Mouse (Mus musculus): ENCODE results near the gene Peli3. TPM values are rescaled to one million over a fixed set of nuclear protein-coding genes. Genes with fewer than 3 reads are reported as not detected.
"Not testable (repeated sequence)": the region's sequence is repeated elsewhere in the genome, so short reads cannot be mapped to it uniquely, and the experiment has no call there.

The Peli3 gene
- polyA plus RNA-seq, 1 experiment from 2014 or later = 1.6 TPM

DNA sequence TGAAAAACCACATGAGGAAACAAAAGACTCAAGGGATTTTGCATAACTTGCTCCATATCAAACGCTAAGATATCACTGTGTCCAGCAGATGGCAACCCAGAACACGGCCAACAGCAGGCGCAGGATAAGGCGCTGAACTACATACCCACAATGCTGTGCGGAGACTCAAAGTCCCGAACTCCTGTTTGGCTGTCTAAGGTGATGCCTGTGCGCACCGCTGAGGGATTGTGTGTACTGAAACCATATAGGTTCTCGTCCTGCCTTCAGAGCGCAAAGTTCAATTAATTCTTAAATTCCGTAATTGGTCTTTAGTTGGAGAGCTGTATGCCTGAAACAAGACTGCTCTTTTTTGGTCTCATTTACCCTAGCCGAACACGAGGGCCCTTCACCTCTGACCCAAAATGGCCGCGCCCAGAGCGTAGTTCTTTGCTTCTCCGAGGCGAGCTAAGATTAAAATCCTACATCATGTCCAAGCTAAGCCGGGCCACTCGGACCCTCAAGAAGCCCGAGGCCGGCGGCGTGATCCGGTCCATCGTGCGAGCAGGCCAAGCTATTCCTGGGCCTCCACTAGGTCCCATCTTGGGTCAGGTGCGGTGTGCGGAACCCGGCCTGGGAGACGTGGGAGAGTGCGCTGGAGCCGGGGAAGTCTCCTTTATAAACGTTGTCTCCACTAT, 19.1 kb upstream of the Peli3 start, which contains the start of gene Mrpl11:
Gene Mrpl11, plus strand, starts transcription at position 220 of the 674 bp plus-strand sequence.
- H3K4me2 ChIP-seq (ENCODE audit: low read depth, severe bottlenecking) = peak within 1 kb of the TSS; percentile 67
- peak within 1 kb of the TSS; percentile 85 for H3K9ac ChIP-seq (ENCODE audit: low read length)
- peak within 1 kb of the TSS; percentile 89 for H3K4me3 ChIP-seq (ENCODE audit: low read depth, low read length)
- ATAC-seq (ENCODE audit: insufficient number of reproducible peaks, low FRiP score, low TSS enrichment, low read depth) = peak; percentile 93
- WGBS = under 1% methylated on average over 34 of the region's 34 CpGs
- DNase-seq (ENCODE audit: low spot score) = peak; percentile 93
- peaks cover 4% of the 10 kb centered on the region; the same call in 1 of the 2 replicates for H3K4me1 ChIP-seq (ENCODE audit: control insufficient read depth, insufficient read depth, low read length)
- peaks cover 3% of the 10 kb centered on the region; the same call in 1 of the 2 replicates for H3K9me3 ChIP-seq (ENCODE audit: control insufficient read depth, low read length)
- H3K36me3 ChIP-seq (ENCODE audit: control insufficient read depth, insufficient read depth, low read length) = peaks cover 10% of the 10 kb centered on the region; the same call in 1 of the 2 replicates
- peak within 1 kb of the TSS; percentile 68 for H3K27ac ChIP-seq (replicated peaks; ENCODE audit: low read depth, low read length)
- no peaks in the 10 kb centered on the region for H3K27me3 ChIP-seq (ENCODE audit: control insufficient read depth, insufficient read depth, low read length)

DNA sequence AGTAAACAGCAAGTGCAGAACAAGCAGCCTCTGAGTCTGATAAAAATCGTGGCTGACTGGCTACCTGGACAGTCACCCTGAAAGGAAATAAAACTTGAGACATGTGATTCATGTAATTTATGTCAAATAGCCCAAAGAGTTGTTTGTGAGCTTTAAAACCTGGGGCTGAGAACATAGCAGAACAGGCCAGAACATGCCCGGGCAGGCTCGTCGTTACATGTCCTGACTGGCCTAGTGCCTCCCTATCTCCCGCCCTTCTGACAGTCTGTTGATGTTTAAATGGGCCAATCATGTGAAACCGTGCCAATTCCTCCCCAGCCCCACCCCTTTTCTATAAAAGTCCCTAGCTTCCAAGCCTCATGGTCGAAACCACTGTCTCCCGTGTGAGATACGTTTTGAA, 5.7 kb upstream of the Peli3 start:
- ATAC-seq (ENCODE audit: insufficient number of reproducible peaks, low FRiP score, low TSS enrichment, low read depth); H3K27me3 ChIP-seq (ENCODE audit: control insufficient read depth, insufficient read depth, low read length): not testable (repeated sequence)
- WGBS = 84% methylated on average over 9 of the region's 9 CpGs

DNA sequence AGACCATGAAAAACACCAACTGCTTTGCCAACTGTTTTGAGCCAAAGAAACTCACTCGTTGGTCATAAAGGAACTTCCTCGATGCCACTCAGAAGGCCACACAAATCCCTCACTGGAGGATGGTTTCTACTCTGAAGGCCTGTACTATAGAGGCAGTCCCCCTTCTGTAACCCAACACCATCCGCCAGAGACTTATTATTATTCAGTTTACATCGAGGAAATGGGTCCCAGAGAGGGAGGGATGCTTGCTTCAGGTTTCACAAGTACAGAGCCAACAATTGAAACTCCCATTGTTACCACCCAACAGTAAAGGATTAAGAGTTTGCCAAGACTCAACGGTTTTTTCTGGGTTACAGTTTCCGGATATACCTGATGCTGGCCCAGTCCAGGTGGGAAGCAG, 2.6 kb upstream of the Peli3 start:
- H3K4me2 ChIP-seq (ENCODE audit: low read depth, severe bottlenecking) = no peak overlapping the region
- no peak overlapping the region for H3K4me3 ChIP-seq (ENCODE audit: low read depth, low read length)
- H3K9me3 ChIP-seq (ENCODE audit: control insufficient read depth, low read length) = no peaks in the 10 kb centered on the region
- no peak overlapping the region for H3K27ac ChIP-seq (replicated peaks; ENCODE audit: low read depth, low read length)
- DNase-seq (ENCODE audit: low spot score) = no peak
- H3K36me3 ChIP-seq (ENCODE audit: control insufficient read depth, insufficient read depth, low read length) = no peaks in the 10 kb centered on the region
- H3K4me1 ChIP-seq (ENCODE audit: control insufficient read depth, insufficient read depth, low read length) = peaks cover 10% of the 10 kb centered on the region; the same call in 1 of the 2 replicates
- WGBS = 48% methylated on average over 6 of the region's 6 CpGs
- no peak for ATAC-seq (ENCODE audit: insufficient number of reproducible peaks, low FRiP score, low TSS enrichment, low read depth)
- 0 out of 2 replicates have a peak, but pooled peaks cover 4% of the 10 kb centered on the region for H3K27me3 ChIP-seq (ENCODE audit: control insufficient read depth, insufficient read depth, low read length)
- no peak overlapping the region for H3K9ac ChIP-seq (ENCODE audit: low read length)

More for the DNA sequence above, 5.7 kb upstream of the Peli3 start:
- H3K9ac ChIP-seq (ENCODE audit: low read length); H3K4me1 ChIP-seq (ENCODE audit: control insufficient read depth, insufficient read depth, low read length); H3K4me3 ChIP-seq (ENCODE audit: low read depth, low read length); H3K27ac ChIP-seq (replicated peaks; ENCODE audit: low read depth, low read length); H3K4me2 ChIP-seq (ENCODE audit: low read depth, severe bottlenecking); H3K36me3 ChIP-seq (ENCODE audit: control insufficient read depth, insufficient read depth, low read length); H3K9me3 ChIP-seq (ENCODE audit: control insufficient read depth, low read length); DNase-seq (ENCODE audit: low spot score): not testable (repeated sequence)

DNA sequence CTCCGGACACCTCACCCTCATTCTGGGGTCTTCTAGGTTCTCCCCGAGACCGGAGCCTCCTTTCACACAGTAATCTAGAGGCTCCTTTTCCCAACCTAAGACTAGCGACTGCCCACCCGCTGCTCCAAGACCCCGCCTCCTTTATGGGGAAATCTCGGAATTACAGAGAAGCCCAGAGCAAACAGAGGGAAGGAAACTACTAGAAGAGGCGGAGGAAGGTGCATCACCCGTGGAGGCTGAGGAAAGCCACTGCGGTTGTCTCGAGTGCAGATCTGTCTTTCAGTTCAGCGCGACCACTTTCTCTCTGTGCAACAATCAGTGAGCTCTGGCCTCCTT, 294 bp upstream of the Peli3 start:
- H3K27ac ChIP-seq (replicated peaks; ENCODE audit: low read depth, low read length) = no peak overlapping the region

DNA sequence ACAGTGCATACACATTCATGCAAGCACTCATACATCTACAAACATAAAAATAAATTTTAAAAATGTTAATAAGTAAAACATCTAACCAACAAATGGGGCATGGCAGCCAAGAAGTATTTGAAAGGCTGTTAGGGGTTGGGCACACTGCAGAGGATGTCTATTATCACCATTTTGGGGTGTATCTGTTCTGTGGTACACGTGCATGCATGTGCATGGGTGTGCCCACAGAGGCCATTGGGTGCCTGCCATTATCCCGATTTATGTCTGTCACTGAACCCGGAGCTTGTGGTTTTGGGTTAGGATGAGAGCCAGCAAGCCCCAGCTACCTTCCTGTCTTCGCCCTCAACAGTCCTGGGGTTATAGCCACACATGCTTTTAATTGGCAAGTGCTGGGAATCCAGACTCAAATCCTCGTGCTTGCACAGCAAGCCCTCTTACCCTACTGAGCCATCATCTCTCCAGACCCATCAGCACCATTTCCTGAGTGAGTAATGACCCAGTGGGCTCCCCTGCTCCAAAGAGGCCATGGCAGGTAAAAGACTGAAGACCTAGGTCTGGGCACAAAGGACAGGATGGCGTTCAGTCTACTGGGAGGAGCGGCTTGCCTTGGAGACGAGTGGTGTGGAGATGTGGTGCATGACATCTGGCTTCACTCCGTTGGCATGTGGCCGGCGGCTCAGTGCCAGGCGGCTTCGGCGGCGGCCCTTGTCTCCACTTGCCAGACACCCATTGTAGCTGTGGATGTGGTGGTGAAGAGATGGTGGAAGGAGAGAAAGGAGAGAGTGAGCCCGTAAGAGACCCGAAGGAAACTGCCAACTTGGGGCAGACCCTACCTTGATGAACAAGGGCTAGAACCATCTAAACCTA, 5.2 kb downstream of the Peli3 start:
- ATAC-seq (ENCODE audit: insufficient number of reproducible peaks, low FRiP score, low TSS enrichment, low read depth) (no peak), DNase-seq (ENCODE audit: low spot score) (no peak)
- H3K9ac ChIP-seq (ENCODE audit: low read length) = no peak overlapping the region
- WGBS = 82% methylated on average over 17 of the region's 17 CpGs
- H3K27ac ChIP-seq (replicated peaks; ENCODE audit: low read depth, low read length) = no peak overlapping the region
- H3K27me3 ChIP-seq (ENCODE audit: control insufficient read depth, insufficient read depth, low read length) = 0 out of 2 replicates have a peak, but pooled peaks cover 4% of the 10 kb centered on the region
- no peak overlapping the region for H3K4me3 ChIP-seq (ENCODE audit: low read depth, low read length)
- H3K36me3 ChIP-seq (ENCODE audit: control insufficient read depth, insufficient read depth, low read length) = no peaks in the 10 kb centered on the region
- H3K4me2 ChIP-seq (ENCODE audit: low read depth, severe bottlenecking) = no peak overlapping the region
- peaks cover 6% of the 10 kb centered on the region; the same call in 1 of the 2 replicates for H3K4me1 ChIP-seq (ENCODE audit: control insufficient read depth, insufficient read depth, low read length)
- H3K9me3 ChIP-seq (ENCODE audit: control insufficient read depth, low read length) = no peaks in the 10 kb centered on the region

More for the DNA sequence above, 294 bp upstream of the Peli3 start:
- H3K4me1 ChIP-seq (ENCODE audit: control insufficient read depth, insufficient read depth, low read length) = peaks cover 10% of the 10 kb centered on the region; the same call in 1 of the 2 replicates
- no peak overlapping the region for H3K9ac ChIP-seq (ENCODE audit: low read length)
- 8% methylated on average over 13 of the region's 13 CpGs for WGBS
- 0 out of 2 replicates have a peak, but pooled peaks cover 4% of the 10 kb centered on the region for H3K27me3 ChIP-seq (ENCODE audit: control insufficient read depth, insufficient read depth, low read length)
- peak overlapping the region; percentile 94 for H3K4me2 ChIP-seq (ENCODE audit: low read depth, severe bottlenecking)
- no peak for ATAC-seq (ENCODE audit: insufficient number of reproducible peaks, low FRiP score, low TSS enrichment, low read depth)
- H3K36me3 ChIP-seq (ENCODE audit: control insufficient read depth, insufficient read depth, low read length) = no peaks in the 10 kb centered on the region
- no peaks in the 10 kb centered on the region for H3K9me3 ChIP-seq (ENCODE audit: control insufficient read depth, low read length)
- H3K4me3 ChIP-seq (ENCODE audit: low read depth, low read length) = peak overlapping the region; percentile 67
- no peak for DNase-seq (ENCODE audit: low spot score)

DNA sequence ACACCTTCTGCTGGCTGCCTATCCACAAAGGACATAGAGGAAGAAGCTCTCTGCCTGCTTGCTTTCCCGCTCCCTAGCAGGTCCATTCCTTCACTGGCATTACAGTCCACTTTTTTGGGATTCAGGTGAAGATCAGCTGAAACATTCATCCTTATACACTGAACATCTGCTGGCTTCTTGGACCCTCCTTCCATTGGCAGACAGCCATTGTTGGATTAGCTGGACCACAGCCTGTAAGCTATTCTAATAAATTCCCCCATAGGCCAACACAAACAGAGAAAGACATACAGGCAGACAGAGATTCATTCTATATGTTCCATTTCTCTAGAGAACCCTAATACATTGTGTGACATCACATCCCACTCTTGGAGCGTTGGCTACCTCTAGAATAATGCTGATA, 6.0 kb downstream of the Peli3 start:
- Histone ChIP-seq H3K27ac (replicated peaks; ENCODE audit: low read depth, low read length) (no peak overlapping the region), H3K4me1 (ENCODE audit: control insufficient read depth, insufficient read depth, low read length) (no peaks in the 10 kb centered on the region), H3K4me3 (ENCODE audit: low read depth, low read length) (no peak overlapping the region), H3K9ac (ENCODE audit: low read length) (no peak overlapping the region), H3K4me2 (ENCODE audit: low read depth, severe bottlenecking) (no peak overlapping the region), H3K27me3 (ENCODE audit: control insufficient read depth, insufficient read depth, low read length) (no peaks in the 10 kb centered on the region), H3K9me3 (ENCODE audit: control insufficient read depth, low read length) (no peaks in the 10 kb centered on the region), H3K36me3 (ENCODE audit: control insufficient read depth, insufficient read depth, low read length) (no peaks in the 10 kb centered on the region)
- no peak for DNase-seq (ENCODE audit: low spot score)
- no peak for ATAC-seq (ENCODE audit: insufficient number of reproducible peaks, low FRiP score, low TSS enrichment, low read depth)
- WGBS = 94% methylated on average over 2 of the region's 2 CpGs

DNA sequence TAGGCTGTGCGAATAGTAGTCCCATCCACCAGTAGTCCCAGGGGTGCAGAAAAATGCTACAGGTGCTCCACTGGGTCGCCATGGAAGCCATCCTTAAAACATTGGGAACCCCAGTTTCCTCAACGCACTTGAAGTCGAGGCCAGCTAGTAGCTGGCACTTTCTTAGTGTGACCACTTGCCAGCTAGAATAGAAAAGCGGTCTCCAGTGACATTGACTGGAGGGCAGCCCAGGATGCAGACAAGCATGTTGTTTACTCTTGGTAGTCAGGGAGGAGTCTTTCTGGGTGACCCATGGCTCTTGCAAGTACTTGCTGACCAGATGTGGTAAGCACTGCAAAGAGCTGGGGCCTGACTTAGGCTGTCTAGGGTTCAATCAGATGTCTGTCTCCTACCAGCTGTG, 14.1 kb downstream of the Peli3 start:
- Histone ChIP-seq H3K27me3 (ENCODE audit: control insufficient read depth, insufficient read depth, low read length) (no peaks in the 10 kb centered on the region), H3K4me3 (ENCODE audit: low read depth, low read length) (peak overlapping the region; percentile 50), H3K27ac (replicated peaks; ENCODE audit: low read depth, low read length) (no peak overlapping the region; the same call in 1 of the 2 replicates), H3K4me1 (ENCODE audit: control insufficient read depth, insufficient read depth, low read length) (peaks cover 7% of the 10 kb centered on the region), H3K9ac (ENCODE audit: low read length) (peak overlapping the region; percentile 49), H3K4me2 (ENCODE audit: low read depth, severe bottlenecking) (peak overlapping the region; percentile 63), H3K9me3 (ENCODE audit: control insufficient read depth, low read length) (no peaks in the 10 kb centered on the region), H3K36me3 (ENCODE audit: control insufficient read depth, insufficient read depth, low read length) (peaks cover 7% of the 10 kb centered on the region)
- ATAC-seq (ENCODE audit: insufficient number of reproducible peaks, low FRiP score, low TSS enrichment, low read depth) = peak; percentile 24; the same call in 1 of the 2 replicates
- DNase-seq (ENCODE audit: low spot score) = peak; percentile 43
- 70% methylated on average over 5 of the region's 5 CpGs for WGBS

DNA sequence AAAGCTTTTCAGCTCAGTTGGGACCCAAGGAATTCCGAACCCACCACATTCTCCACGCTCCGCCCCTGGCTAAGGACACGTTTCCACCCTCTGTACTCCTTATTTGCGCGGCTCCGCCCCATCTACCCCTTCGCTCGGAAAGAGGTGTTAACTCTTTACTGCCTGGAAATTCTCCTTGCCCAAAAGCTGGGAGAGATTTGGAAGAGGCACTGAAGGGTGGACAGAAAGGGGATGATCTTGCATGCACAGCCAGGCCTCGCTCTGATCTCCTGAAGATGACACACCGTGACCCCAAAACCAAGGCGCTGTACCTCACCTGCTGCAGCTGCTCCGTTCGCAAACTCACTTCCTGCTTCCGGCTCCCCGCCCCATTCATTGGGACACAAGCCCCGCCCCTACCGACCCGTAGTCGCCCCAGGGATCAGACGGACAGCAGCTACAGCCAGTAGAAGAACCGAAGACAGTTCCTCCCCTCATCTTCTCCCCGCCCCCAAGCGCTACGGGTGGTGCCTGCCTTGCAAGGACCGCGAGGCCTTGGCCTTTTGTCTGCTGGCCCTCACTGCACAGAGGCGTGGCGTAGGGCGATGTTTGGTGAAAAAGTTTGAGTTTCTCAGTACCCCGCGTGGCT, 14.9 kb downstream of the Peli3 start, which contains the start of gene Dpp3:
Gene Dpp3, minus strand, starts transcription at position 384 of the 628 bp plus-strand sequence.
- H3K4me1 ChIP-seq (ENCODE audit: control insufficient read depth, insufficient read depth, low read length) = peaks cover 7% of the 10 kb centered on the region
- no peak within 1 kb of the TSS; the same call in 1 of the 2 replicates for H3K27ac ChIP-seq (replicated peaks; ENCODE audit: low read depth, low read length)
- H3K36me3 ChIP-seq (ENCODE audit: control insufficient read depth, insufficient read depth, low read length) = peaks cover 7% of the 10 kb centered on the region
- ATAC-seq (ENCODE audit: insufficient number of reproducible peaks, low FRiP score, low TSS enrichment, low read depth) (peak; percentile 96), DNase-seq (ENCODE audit: low spot score) (peak; percentile 100)
- H3K27me3 ChIP-seq (ENCODE audit: control insufficient read depth, insufficient read depth, low read length) = no peaks in the 10 kb centered on the region
- WGBS = under 1% methylated on average over 32 of the region's 32 CpGs
- peak within 1 kb of the TSS; percentile 49 for H3K9ac ChIP-seq (ENCODE audit: low read length)
- H3K4me2 ChIP-seq (ENCODE audit: low read depth, severe bottlenecking) = peak within 1 kb of the TSS; percentile 63
- peak within 1 kb of the TSS; percentile 50 for H3K4me3 ChIP-seq (ENCODE audit: low read depth, low read length)
- no peaks in the 10 kb centered on the region for H3K9me3 ChIP-seq (ENCODE audit: control insufficient read depth, low read length)
